Mouse (Mus musculus) heart, embryonic 10.5 days (tissue): ENCODE measurements around the gene Kansl1l. TPM values are rescaled to one million over a fixed set of nuclear protein-coding genes. Genes with fewer than 3 reads are reported as not detected.

Source experiments
- DNase-seq: peaks from one replicate; pipeline ENCODE4 v3.0.0-alpha.2; 2017; ENCODE audit warnings: low spot score
- H3K27ac ChIP-seq: fragments of 300-500 bp; sonication (generic); 2 replicates; pipeline ENCODE4 v1.5.1; 2016; ENCODE audit warnings: mild to moderate bottlenecking
- H3K27me3 ChIP-seq: fragments of 300-500 bp; sonication (generic); 2 replicates; pipeline ENCODE4 v1.6.1; 2016; ENCODE audit warnings: mild to moderate bottlenecking; ENCODE audit not compliant: poor library complexity, insufficient read depth, severe bottlenecking
- H3K36me3 ChIP-seq: fragments of 300-500 bp; sonication (generic); 2 replicates; pipeline ENCODE4 v1.6.1; 2016; ENCODE audit warnings: mild to moderate bottlenecking, moderate library complexity
- H3K4me1 ChIP-seq: fragments of 300-500 bp; sonication (generic); 2 replicates; pipeline ENCODE4 v1.6.1; 2016; ENCODE audit warnings: mild to moderate bottlenecking
- H3K4me3 ChIP-seq: fragments of 300-500 bp; sonication (generic); 2 replicates; pipeline ENCODE4 v1.5.1; 2016; ENCODE audit warnings: mild to moderate bottlenecking, moderate library complexity
- H3K9me3 ChIP-seq: fragments of 300-500 bp; sonication (generic); 2 replicates; pipeline ENCODE4 v1.6.1; 2016; ENCODE audit warnings: mild to moderate bottlenecking, moderate library complexity
- WGBS: fragments of 180-500 bp; shearing (Covaris S2); methylation state at CpG from one replicate; pipeline ENCODE4 v1.1.7; 2016; 5-methylcytosine and 5-hydroxymethylcytosine counted together
- polyA plus RNA-seq: library from polyadenylated mRNA; unstranded; fragments of >200 nt; fragmentation: Nextera tagmentation; extraction: Ambion mirVana; gene quantifications from 2 replicates; pipeline ENCODE4 v1.2.1, GENCODE M21; 2016

Kansl1l gene
- polyA plus RNA-seq, 1 experiment from 2014 or later, result 10.2 TPM

GRCm38 (mm10) chr1:66813191-66813590, 4.2 kb downstream of the Kansl1l start:
- Histone ChIP-seq H3K4me1 (0 out of 2 replicates have a peak, but pooled peaks cover 3% of the 10 kb centered on the region), H3K36me3 (no peaks in the 10 kb centered on the region), H3K27me3 (no peaks in the 10 kb centered on the region), H3K27ac (no peak overlapping the region), H3K9me3 (no peaks in the 10 kb centered on the region), H3K4me3 (no peak overlapping the region)
- no peak for DNase-seq
- 90% methylated on average over 1 of the region's 1 CpGs for WGBS

GRCm38 (mm10) chr1:66806821-66807220, 10.5 kb downstream of the Kansl1l start:
- Histone ChIP-seq H3K4me1 (no peaks in the 10 kb centered on the region), H3K4me3 (no peak overlapping the region), H3K27me3 (no peaks in the 10 kb centered on the region), H3K27ac (no peak overlapping the region), H3K36me3 (no peaks in the 10 kb centered on the region), H3K9me3 (no peaks in the 10 kb centered on the region)
- no peak for DNase-seq
- WGBS, result 91% methylated on average over 1 of the region's 1 CpGs

GRCm38 (mm10) chr1:66805408-66805807, 12.0 kb downstream of the Kansl1l start:
- Histone ChIP-seq H3K9me3 (no peaks in the 10 kb centered on the region), H3K36me3 (peaks cover 5% of the 10 kb centered on the region), H3K27me3 (no peaks in the 10 kb centered on the region), H3K4me3 (no peak overlapping the region), H3K4me1 (no peaks in the 10 kb centered on the region), H3K27ac (no peak overlapping the region)
- WGBS, result 92% methylated on average over 1 of the region's 1 CpGs
- no peak for DNase-seq

GRCm38 (mm10) chr1:66804710-66805109, 12.7 kb downstream of the Kansl1l start:
- peaks cover 7% of the 10 kb centered on the region for H3K36me3 ChIP-seq
- H3K4me1 ChIP-seq, result no peaks in the 10 kb centered on the region
- 59% methylated on average over 5 of the region's 5 CpGs for WGBS
- no peak overlapping the region for H3K27ac ChIP-seq
- H3K9me3 ChIP-seq, result no peaks in the 10 kb centered on the region
- H3K4me3 ChIP-seq, result no peak overlapping the region
- H3K27me3 ChIP-seq, result no peaks in the 10 kb centered on the region
- no peak for DNase-seq

GRCm38 (mm10) chr1:66797962-66798361, 19.4 kb downstream of the Kansl1l start:
- Histone ChIP-seq H3K4me3 (no peak overlapping the region), H3K4me1 (no peaks in the 10 kb centered on the region), H3K27ac (no peak overlapping the region), H3K36me3 (peaks cover 7% of the 10 kb centered on the region), H3K9me3 (no peaks in the 10 kb centered on the region), H3K27me3 (no peaks in the 10 kb centered on the region)
- whole genome bisulfite sequencing, result 84% methylated on average over 2 of the region's 2 CpGs
- DNase-seq, result no peak

GRCm38 (mm10) chr1:66792838-66793466, 24.4 kb downstream of the Kansl1l start:
- no peaks in the 10 kb centered on the region for H3K4me1 ChIP-seq
- no peaks in the 10 kb centered on the region for H3K9me3 ChIP-seq
- no peaks in the 10 kb centered on the region for H3K36me3 ChIP-seq
- no peak overlapping the region for H3K4me3 ChIP-seq
- no peaks in the 10 kb centered on the region for H3K27me3 ChIP-seq
- no peak for DNase-seq
- 79% methylated on average over 2 of the region's 2 CpGs for WGBS
- no peak overlapping the region for H3K27ac ChIP-seq

- Histone ChIP-seq H3K4me1 (no peaks in the 10 kb centered on the region), H3K36me3 (no peaks in the 10 kb centered on the region; the same call in 1 of the 2 replicates), H3K4me3 (no peak overlapping the region), H3K27me3 (no peaks in the 10 kb centered on the region), H3K27ac (no peak overlapping the region), H3K9me3 (no peaks in the 10 kb centered on the region)
- WGBS, result 79% methylated on average over 2 of the region's 2 CpGs
- DNase-seq, result no peak
These were observed 35.1 kb downstream of the Kansl1l start for GRCm38 (mm10) chr1:66782296-66782695.

GRCm38 (mm10) chr1:66781027-66781426, 36.3 kb downstream of the Kansl1l start:
- no peaks in the 10 kb centered on the region; the same call in 1 of the 2 replicates for H3K36me3 ChIP-seq
- no peaks in the 10 kb centered on the region for H3K27me3 ChIP-seq
- H3K4me3 ChIP-seq, result no peak overlapping the region
- H3K4me1 ChIP-seq, result no peaks in the 10 kb centered on the region
- WGBS, result 81% methylated on average over 4 of the region's 4 CpGs
- no peaks in the 10 kb centered on the region for H3K9me3 ChIP-seq
- DNase-seq, result no peak
- no peak overlapping the region for H3K27ac ChIP-seq

- Histone ChIP-seq H3K27me3 (no peaks in the 10 kb centered on the region), H3K27ac (no peak overlapping the region), H3K4me3 (no peak overlapping the region), H3K36me3 (no peaks in the 10 kb centered on the region; the same call in 1 of the 2 replicates), H3K4me1 (no peaks in the 10 kb centered on the region), H3K9me3 (no peaks in the 10 kb centered on the region)
- 89% methylated on average over 1 of the region's 1 CpGs for WGBS
- DNase-seq, result no peak
These were observed 38.6 kb downstream of the Kansl1l start for GRCm38 (mm10) chr1:66778798-66779197.

GRCm38 (mm10) chr1:66777878-66778277, 39.5 kb downstream of the Kansl1l start:
- 82% methylated on average over 2 of the region's 2 CpGs for WGBS
- Histone ChIP-seq H3K27me3 (no peaks in the 10 kb centered on the region), H3K27ac (no peak overlapping the region), H3K36me3 (no peaks in the 10 kb centered on the region; the same call in 1 of the 2 replicates), H3K9me3 (no peaks in the 10 kb centered on the region), H3K4me3 (no peak overlapping the region), H3K4me1 (no peaks in the 10 kb centered on the region)
- DNase-seq, result no peak

- Histone ChIP-seq H3K4me1 (no peaks in the 10 kb centered on the region), H3K27ac (no peak overlapping the region), H3K4me3 (no peak overlapping the region), H3K36me3 (peaks cover 16% of the 10 kb centered on the region; the same call in 1 of the 2 replicates), H3K9me3 (no peaks in the 10 kb centered on the region), H3K27me3 (no peaks in the 10 kb centered on the region)
- 90% methylated on average over 1 of the region's 1 CpGs for WGBS
- no peak for DNase-seq
These were observed 48.6 kb downstream of the Kansl1l start for GRCm38 (mm10) chr1:66768764-66769163.

GRCm38 (mm10) chr1:66730581-66730980, 86.8 kb downstream of the Kansl1l start:
- Histone ChIP-seq H3K4me1 (no peaks in the 10 kb centered on the region), H3K4me3 (no peak overlapping the region), H3K27ac (no peak overlapping the region), H3K9me3 (no peaks in the 10 kb centered on the region), H3K36me3 (peaks cover 17% of the 10 kb centered on the region), H3K27me3 (no peaks in the 10 kb centered on the region)
- 68% methylated on average over 1 of the region's 1 CpGs for WGBS
- no peak for DNase-seq

- no peak for DNase-seq
- Histone ChIP-seq H3K4me3 (no peak overlapping the region), H3K4me1 (no peaks in the 10 kb centered on the region), H3K36me3 (peaks cover 55% of the 10 kb centered on the region), H3K9me3 (no peaks in the 10 kb centered on the region), H3K27me3 (no peaks in the 10 kb centered on the region), H3K27ac (no peak overlapping the region)
- 91% methylated on average over 3 of the region's 3 CpGs for WGBS
These were observed 104.5 kb downstream of the Kansl1l start for GRCm38 (mm10) chr1:66712859-66713258.

- WGBS, result 47% methylated on average over 6 of the region's 6 CpGs
- H3K27me3 ChIP-seq, result no peaks in the 10 kb centered on the region
- H3K4me3 ChIP-seq, result no peak overlapping the region
- H3K27ac ChIP-seq, result no peak overlapping the region
- H3K9me3 ChIP-seq, result no peaks in the 10 kb centered on the region
- peaks cover 18% of the 10 kb centered on the region for H3K4me1 ChIP-seq
- peaks cover 26% of the 10 kb centered on the region for H3K36me3 ChIP-seq
- DNase-seq, result no peak
These were observed 112.8 kb downstream of the Kansl1l start for GRCm38 (mm10) chr1:66704523-66704922.
